Mouse (Mus musculus) testis, adult 2 months (tissue): ENCODE results near the gene Ttc28. TPM values are rescaled to one million over a fixed set of nuclear protein-coding genes. Genes with fewer than 3 reads are reported as not detected.

Experiments
- H3K27ac ChIP-seq: fragments of 200-500 bp; 2 replicates; pipeline ENCODE4 v1.5.1; 2012; ENCODE audit warnings: low read depth, low read length; ENCODE audit not compliant: control insufficient read depth, insufficient read depth
- H3K27me3 ChIP-seq: fragments of 200-500 bp; 2 replicates; pipeline ENCODE4 v1.6.1; 2012; ENCODE audit warnings: mild to moderate bottlenecking, low read length, moderate library complexity; ENCODE audit not compliant: control insufficient read depth, insufficient read depth
- H3K36me3 ChIP-seq: fragments of 200-500 bp; 2 replicates; pipeline ENCODE4 v1.6.1; 2012; ENCODE audit warnings: mild to moderate bottlenecking, low read length; ENCODE audit not compliant: control insufficient read depth, insufficient read depth
- H3K4me1 ChIP-seq: fragments of 200-500 bp; 2 replicates; pipeline ENCODE4 v1.6.1; 2012; ENCODE audit warnings: low read length; ENCODE audit not compliant: control insufficient read depth, insufficient read depth
- H3K4me3 ChIP-seq: fragments of 200-500 bp; 2 replicates; pipeline ENCODE4 v1.5.1; 2012; ENCODE audit warnings: low read depth, mild to moderate bottlenecking, low read length, moderate library complexity, mixed read lengths; ENCODE audit not compliant: control insufficient read depth
- CTCF ChIP-seq: fragments of 200-500 bp; IDR thresholded peaks from 2 replicates; pipeline ENCODE4 v1.5.1; 2012; ENCODE audit warnings: low read depth, mild to moderate bottlenecking, inconsistent platforms, low read length, moderate library complexity; ENCODE audit not compliant: control insufficient read depth, insufficient read depth, insufficient replicate concordance
- POLR2A ChIP-seq: fragments of 200-500 bp; IDR thresholded peaks from 2 replicates; pipeline ENCODE4 v1.6.1; 2012; ENCODE audit warnings: low read depth, mild to moderate bottlenecking, inconsistent platforms, low read length, moderate library complexity; ENCODE audit not compliant: control insufficient read depth
- polyA plus RNA-seq: library from polyadenylated mRNA; depleted of rRNA; stranded (reverse); fragments of >200 nt; gene quantifications from 2 replicates; pipeline ENCODE4 v1.2.3, GENCODE M21; 2012

Ttc28 gene
- polyA plus RNA-seq, 1 experiment: 4.6 TPM

DNA sequence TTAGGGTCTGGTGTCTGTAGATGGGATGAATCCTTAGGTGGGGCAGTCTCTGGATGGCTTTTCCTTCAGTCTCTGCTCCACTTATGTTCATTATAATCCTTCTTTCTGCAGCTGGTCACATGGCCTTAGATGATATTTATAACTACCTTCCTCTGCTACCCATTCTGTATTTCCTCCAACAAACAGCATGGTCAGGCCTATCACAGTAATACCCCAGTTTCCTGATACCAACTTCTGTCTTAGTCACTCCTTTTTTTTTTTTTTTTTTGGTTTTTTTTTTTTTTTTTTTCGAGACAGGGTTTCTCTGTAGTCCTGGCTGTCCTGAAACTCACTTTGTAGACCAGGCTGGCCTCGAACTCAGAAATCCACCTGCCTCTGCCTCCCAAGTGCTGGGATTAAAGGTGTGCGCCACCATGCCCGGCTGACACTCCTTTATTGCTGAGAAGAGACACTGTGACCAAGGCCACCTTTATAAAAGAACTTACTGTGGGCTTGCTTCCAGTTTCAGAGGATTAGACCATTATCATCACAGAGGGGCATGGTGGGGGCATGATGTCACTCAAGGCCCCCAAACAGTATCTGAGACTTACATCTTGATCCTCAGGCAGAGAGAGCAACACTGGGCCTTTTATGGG lies 30.5 kb downstream of the Ttc28 start:
- H3K4me1 ChIP-seq: no peaks in the 10 kb centered on the region
- TF ChIP-seq CTCF (no peak), POLR2A (no peak)
- H3K36me3 ChIP-seq: no peaks in the 10 kb centered on the region
- no peaks in the 10 kb centered on the region for H3K27me3 ChIP-seq
- H3K4me3 ChIP-seq: no peak overlapping the region
- no peak overlapping the region for H3K27ac ChIP-seq

DNA sequence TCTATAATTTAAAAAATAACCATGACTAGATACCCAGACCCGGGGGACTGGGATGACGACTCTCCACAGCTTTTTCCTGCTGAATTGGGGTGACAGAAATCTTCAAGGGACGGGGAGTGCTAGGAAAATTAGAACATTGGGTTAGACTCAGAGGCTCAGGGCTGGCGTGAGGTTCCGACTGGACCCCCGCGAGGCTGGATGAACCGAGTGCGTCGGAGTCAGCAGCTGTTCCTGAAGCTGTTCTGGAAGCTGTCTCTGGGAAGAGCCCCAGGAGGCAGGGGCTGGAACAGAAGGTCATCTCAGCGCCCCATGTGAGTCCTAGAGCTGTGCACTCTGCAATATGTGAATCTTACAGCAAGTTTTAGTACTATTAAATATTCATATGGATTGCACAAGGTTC lies 35.3 kb downstream of the Ttc28 start:
- Histone ChIP-seq H3K36me3 (no peaks in the 10 kb centered on the region), H3K27ac (no peak overlapping the region), H3K4me3 (no peak overlapping the region), H3K4me1 (no peaks in the 10 kb centered on the region), H3K27me3 (no peaks in the 10 kb centered on the region)
- no peak for TF ChIP-seq POLR2A
- TF ChIP-seq CTCF: no peak

DNA sequence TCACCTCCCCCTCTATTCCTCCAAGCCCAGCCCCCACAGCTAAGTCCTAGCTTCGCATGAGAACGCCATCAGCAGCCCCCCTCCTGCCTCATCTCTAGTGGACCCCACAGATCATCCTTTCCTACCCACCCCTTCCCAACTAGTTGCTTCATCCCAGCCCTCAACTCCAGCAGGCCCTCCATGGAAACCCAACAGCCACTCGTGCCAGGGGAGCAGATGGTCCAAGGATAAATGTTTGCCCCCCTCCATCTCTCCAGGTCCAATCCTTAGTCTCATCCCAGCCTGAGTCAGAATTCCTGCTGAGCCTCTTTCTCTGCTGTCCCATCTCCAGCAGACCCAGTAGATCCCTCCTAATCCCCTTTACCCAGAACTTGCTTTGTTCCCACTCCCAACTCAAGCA lies 36.6 kb downstream of the Ttc28 start:
- Histone ChIP-seq H3K4me1 (no peaks in the 10 kb centered on the region), H3K36me3 (no peaks in the 10 kb centered on the region), H3K27me3 (no peaks in the 10 kb centered on the region), H3K27ac (no peak overlapping the region), H3K4me3 (no peak overlapping the region)
- TF ChIP-seq POLR2A: no peak
- no peak for TF ChIP-seq CTCF

DNA sequence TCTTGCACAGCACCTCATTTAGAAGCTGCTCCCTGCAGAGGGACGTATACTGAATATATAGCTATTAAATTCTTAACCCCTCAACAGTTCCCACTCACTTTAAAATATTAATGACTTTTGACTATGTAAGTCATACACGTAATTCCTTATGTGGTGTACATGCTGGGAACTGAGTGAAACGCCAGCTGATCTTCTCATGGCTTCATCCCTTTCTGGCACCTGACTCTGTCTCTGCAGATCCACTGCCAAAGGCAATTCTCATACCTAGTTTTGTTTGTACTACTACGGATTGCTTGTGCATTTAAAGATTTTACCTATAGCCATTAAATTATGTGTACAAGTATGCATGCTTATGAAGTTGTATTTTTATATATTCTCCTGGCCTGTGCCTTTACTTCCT lies 39.9 kb downstream of the Ttc28 start:
- TF ChIP-seq CTCF (no peak), POLR2A (no peak)
- H3K4me1 ChIP-seq: no peaks in the 10 kb centered on the region
- no peaks in the 10 kb centered on the region for H3K27me3 ChIP-seq
- no peaks in the 10 kb centered on the region for H3K36me3 ChIP-seq
- H3K4me3 ChIP-seq: no peak overlapping the region
- H3K27ac ChIP-seq: no peak overlapping the region

DNA sequence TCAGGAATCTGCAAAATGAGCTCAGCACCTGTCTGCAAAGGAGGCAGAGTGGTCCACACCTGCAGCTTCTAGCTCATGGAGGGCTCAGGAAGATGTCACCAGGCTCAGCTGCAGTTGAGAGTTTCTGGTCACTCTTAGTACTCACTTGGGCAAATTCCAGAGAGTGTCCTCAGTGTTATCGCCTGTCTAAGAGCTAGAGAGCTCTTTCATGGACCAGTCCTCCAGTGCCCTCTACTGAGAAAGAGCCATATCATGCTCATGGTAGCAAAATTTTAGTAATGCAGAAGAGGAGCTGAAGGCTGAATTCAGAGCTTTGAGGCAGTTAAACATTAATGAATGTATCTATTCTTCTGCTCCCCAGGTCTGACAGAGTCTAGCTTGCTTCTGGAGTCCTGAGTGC lies 43.7 kb downstream of the Ttc28 start:
- Histone ChIP-seq H3K36me3 (no peaks in the 10 kb centered on the region), H3K4me3 (no peak overlapping the region), H3K27ac (no peak overlapping the region), H3K27me3 (no peaks in the 10 kb centered on the region), H3K4me1 (no peaks in the 10 kb centered on the region)
- TF ChIP-seq CTCF (no peak), POLR2A (no peak)

GRCm38 (mm10) chr5:110924636-110925035 lies 45.0 kb downstream of the Ttc28 start:
- no peak overlapping the region for H3K27ac ChIP-seq
- H3K4me3 ChIP-seq: no peak overlapping the region
- H3K4me1 ChIP-seq: no peaks in the 10 kb centered on the region
- H3K36me3 ChIP-seq: no peaks in the 10 kb centered on the region
- H3K27me3 ChIP-seq: no peaks in the 10 kb centered on the region
- TF ChIP-seq POLR2A (no peak), CTCF (no peak)

DNA sequence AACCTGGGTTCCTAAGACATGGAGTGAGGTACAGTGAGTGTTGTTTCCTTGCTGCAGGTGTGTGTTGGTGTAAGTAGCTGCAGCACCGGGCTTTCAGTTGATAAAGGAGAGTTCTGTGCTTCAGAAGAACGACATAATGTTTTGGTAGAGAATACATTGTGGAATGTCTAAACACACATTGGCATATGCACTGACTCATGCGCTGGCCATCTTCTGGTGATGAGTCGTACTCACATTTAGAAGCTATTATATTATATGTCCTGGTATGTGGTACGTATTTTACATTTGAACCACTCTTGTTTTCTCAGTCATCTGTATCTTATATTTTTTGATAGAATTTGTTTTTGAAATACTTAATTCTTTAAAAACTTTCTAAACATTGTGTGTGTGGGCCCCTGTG lies 46.2 kb downstream of the Ttc28 start:
- no peaks in the 10 kb centered on the region for H3K27me3 ChIP-seq
- H3K36me3 ChIP-seq: no peaks in the 10 kb centered on the region
- TF ChIP-seq POLR2A: no peak
- TF ChIP-seq CTCF: no peak
- no peak overlapping the region for H3K27ac ChIP-seq
- H3K4me1 ChIP-seq: no peaks in the 10 kb centered on the region
- no peak overlapping the region for H3K4me3 ChIP-seq

- H3K27ac ChIP-seq: no peak overlapping the region
- no peaks in the 10 kb centered on the region for H3K27me3 ChIP-seq
- no peak overlapping the region for H3K4me3 ChIP-seq
- no peaks in the 10 kb centered on the region for H3K4me1 ChIP-seq
- no peaks in the 10 kb centered on the region for H3K36me3 ChIP-seq
- TF ChIP-seq CTCF (no peak), POLR2A (no peak)
Measured at GRCm38 (mm10) chr5:110928289-110928688, 48.7 kb downstream of the Ttc28 start.
